Mouse (Mus musculus) ES-E14 (cell line): ENCODE measurements around the gene Mbd3. TPM values are rescaled to one million over a fixed set of nuclear protein-coding genes. Genes with fewer than 3 reads are reported as not detected.
A peak's percentile ranks its signal among the peaks of the same experiment; 100 is the strongest.

ENCODE experiments used
- DNase-seq: peaks from one replicate; pipeline ENCODE4 v3.0.0-alpha.2; 2013; ENCODE audit warnings: low read depth, low spot score
- H3K27ac ChIP-seq: 2 replicates; pipeline ENCODE4 v1.5.1; 2012; ENCODE audit warnings: low read depth, mild to moderate bottlenecking, low read length, moderate library complexity, mixed read lengths; ENCODE audit not compliant: poor library complexity, insufficient read depth, severe bottlenecking
- H3K36me3 ChIP-seq: 2 replicates; pipeline ENCODE4 v1.6.1; 2012; ENCODE audit warnings: mild to moderate bottlenecking, low read length, moderate library complexity, mixed read lengths; ENCODE audit not compliant: control insufficient read depth, poor library complexity, insufficient read depth, severe bottlenecking
- H3K4me1 ChIP-seq, 2 experiments: fragments of 150-350 bp in 1 of 2; sonication (generic) in 1 of 2; 2 replicates each; pipeline ENCODE4 v1.6.1; 2012; ENCODE audit warnings: low read length in 2 of 2, mild to moderate bottlenecking in 1 of 2, mixed read lengths in 1 of 2; ENCODE audit not compliant: control insufficient read depth in 2 of 2, insufficient read depth in 2 of 2, poor library complexity in 1 of 2
- H3K4me3 ChIP-seq, 2 experiments: fragments of 150-350 bp in 1 of 2; sonication (generic) in 1 of 2; 2 replicates each; pipeline ENCODE4 v1.5.1; 2012; ENCODE audit warnings: low read length in 2 of 2, low read depth in 1 of 2, mild to moderate bottlenecking in 1 of 2, mixed read lengths in 1 of 2; ENCODE audit not compliant: insufficient read depth in 1 of 2, poor library complexity in 1 of 2, severe bottlenecking in 1 of 2
- H3K9ac ChIP-seq: 2 replicates; pipeline ENCODE4 v1.6.1; 2012; ENCODE audit warnings: low read depth, mild to moderate bottlenecking, low read length, mixed read lengths; ENCODE audit not compliant: poor library complexity, insufficient read depth, severe bottlenecking
- H3K9me3 ChIP-seq: fragments of 150-350 bp; sonication (generic); 2 replicates; pipeline ENCODE4 v1.6.1; 2012; ENCODE audit warnings: low read depth, mild to moderate bottlenecking, low read length; ENCODE audit not compliant: control insufficient read depth, insufficient read depth
- CHD2 ChIP-seq: IDR thresholded peaks from 2 replicates; pipeline ENCODE4 v1.6.1; 2014; ENCODE audit warnings: mild to moderate bottlenecking, low read depth, low read length, inconsistent platforms
- HCFC1 ChIP-seq: IDR thresholded peaks from 2 replicates; pipeline ENCODE4 v1.6.1; 2012; ENCODE audit warnings: low read length, inconsistent platforms, borderline replicate concordance; ENCODE audit not compliant: insufficient read depth
- MAFK ChIP-seq: IDR thresholded peaks from 2 replicates; pipeline ENCODE4 v1.6.1; 2014; ENCODE audit warnings: mild to moderate bottlenecking, low read depth, low read length, inconsistent platforms; ENCODE audit not compliant: insufficient read depth
- ZC3H11A ChIP-seq: IDR thresholded peaks from 2 replicates; pipeline ENCODE4 v1.6.1; 2012; ENCODE audit warnings: low read depth, mild to moderate bottlenecking, inconsistent platforms, low read length, borderline replicate concordance
- ZNF384 ChIP-seq: IDR thresholded peaks from 2 replicates; pipeline ENCODE4 v1.6.1; 2012; ENCODE audit warnings: low read depth, low read length, inconsistent platforms
- in situ Hi-C, 2 experiments: fragments of 600-800 bp; cut with MboI; formaldehyde crosslinking; loops; one replicate each; pipeline ENCODE4 v1.15.1; 2025; ENCODE audit warnings: low sequenced_read_pairs in 2 of 2, inconsistent platforms in 1 of 2; ENCODE audit not compliant: unreplicated experiment in 2 of 2
- total RNA-seq: library from RNA; depleted of rRNA; stranded (reverse); fragments of 300-350 nt; gene quantifications from 2 replicates; pipeline ENCODE4 v1.2.3, GENCODE M21; 2012

Mbd3 gene
- total RNA-seq, 1 experiment, result 131 TPM

- no peak within 1 kb of the TSS for H3K27ac ChIP-seq
- in situ Hi-C loops, result no loop called here
- H3K9ac ChIP-seq, result peak within 1 kb of the TSS; percentile 75
- H3K4me1 ChIP-seq, result peaks cover 3 to 7% of the 10 kb centered on the region in 2 experiments; a peak in 2 of 4 replicates
- no peaks in the 10 kb centered on the region for H3K36me3 ChIP-seq
- no peak for DNase-seq
- H3K4me3 ChIP-seq, result peak within 1 kb of the TSS; percentile 48 to 71
- no peaks in the 10 kb centered on the region for H3K9me3 ChIP-seq
- TF ChIP-seq ZC3H11A (no peak), CHD2 (no peak), ZNF384 (no peak), HCFC1 (no peak), MAFK (no peak)
These were observed 43.2 kb downstream of the Mbd3 start, which contains the start of gene Plk5 for GRCm38 (mm10) chr10:80356001-80356682. Gene Plk5, plus strand, starts transcription at chr10:80356459.

- H3K4me1 ChIP-seq, result peaks cover 3 to 7% of the 10 kb centered on the region in 2 experiments; a peak in 2 of 4 replicates
- in situ Hi-C loops, result no loop called here
- DNase-seq, result no peak
- no peak overlapping the region for H3K27ac ChIP-seq
- H3K4me3 ChIP-seq, result no peak overlapping the region
- TF ChIP-seq HCFC1 (no peak), CHD2 (no peak), ZNF384 (no peak), ZC3H11A (no peak), MAFK (no peak)
- no peak overlapping the region for H3K9ac ChIP-seq
- no peaks in the 10 kb centered on the region for H3K36me3 ChIP-seq
- H3K9me3 ChIP-seq, result no peaks in the 10 kb centered on the region
These were observed 43.9 kb downstream of the Mbd3 start for GRCm38 (mm10) chr10:80355431-80355830.

GRCm38 (mm10) chr10:80352727-80353126, 46.6 kb downstream of the Mbd3 start:
- TF ChIP-seq ZC3H11A, result no peak
- no peak for TF ChIP-seq ZNF384
- TF ChIP-seq HCFC1, result no peak
- no peak for TF ChIP-seq MAFK
- TF ChIP-seq CHD2, result no peak
- in situ Hi-C loops, result no loop called here
- Histone ChIP-seq H3K27ac (no peak overlapping the region), H3K9me3 (no peaks in the 10 kb centered on the region), H3K4me3 (no peak overlapping the region), H3K4me1 (peaks cover 3 to 7% of the 10 kb centered on the region in 2 experiments; a peak in 3 of 4 replicates), H3K9ac (no peak overlapping the region), H3K36me3 (no peaks in the 10 kb centered on the region)
- DNase-seq, result no peak

DNA sequence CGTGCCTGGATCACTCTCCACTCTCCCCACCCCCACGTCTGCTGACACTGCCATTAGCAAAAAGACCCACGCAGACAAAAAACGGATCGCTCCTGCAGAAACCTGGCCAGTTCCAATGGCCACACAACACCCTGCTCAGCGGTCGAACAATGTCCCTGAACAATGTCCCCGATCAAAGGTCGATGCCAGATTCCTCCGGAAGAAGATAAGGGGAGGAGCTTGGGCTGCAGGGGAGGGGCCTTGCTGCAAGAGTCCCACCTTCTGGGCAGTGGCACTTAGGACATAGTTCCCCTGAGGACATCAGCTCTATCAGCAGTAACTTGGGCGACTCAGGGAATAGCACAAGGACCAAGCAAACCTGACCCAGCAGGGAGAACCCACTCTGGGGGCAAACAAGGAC, 47.5 kb downstream of the Mbd3 start:
- DNase-seq, result no peak
- H3K36me3 ChIP-seq, result no peaks in the 10 kb centered on the region
- TF ChIP-seq ZNF384 (no peak), MAFK (no peak), HCFC1 (no peak), ZC3H11A (no peak), CHD2 (no peak)

GRCm38 (mm10) chr10:80350292-80350691, 49.1 kb downstream of the Mbd3 start:
- H3K9me3 ChIP-seq, result no peaks in the 10 kb centered on the region
- no peak overlapping the region for H3K9ac ChIP-seq
- H3K36me3 ChIP-seq, result no peaks in the 10 kb centered on the region
- no peak overlapping the region for H3K4me3 ChIP-seq
- DNase-seq, result peak; percentile 82
- TF ChIP-seq MAFK (no peak), ZNF384 (no peak), HCFC1 (no peak), ZC3H11A (peak; percentile 30; the same call in 1 of the 2 replicates), CHD2 (no peak)
- H3K27ac ChIP-seq, result no peak overlapping the region
- peaks cover under 1 to 11% of the 10 kb centered on the region in 2 experiments; a peak in 3 of 4 replicates for H3K4me1 ChIP-seq
- in situ Hi-C loops, result no loop called here

More for the DNA sequence above, 47.5 kb downstream of the Mbd3 start:
- H3K9ac ChIP-seq, result no peak overlapping the region
- H3K4me1 ChIP-seq, result peaks cover 0 to 10% of the 10 kb centered on the region in 2 experiments; a peak in 2 of 4 replicates
- no peak overlapping the region for H3K27ac ChIP-seq
- in situ Hi-C loops, result no loop called here
- no peak overlapping the region for H3K4me3 ChIP-seq
- H3K9me3 ChIP-seq, result no peaks in the 10 kb centered on the region
